Mouse (Mus musculus): Measurements from ENCODE around the gene Trim7. TPM values are rescaled to one million over a fixed set of nuclear protein-coding genes. Genes with fewer than 3 reads are reported as not detected.
"Not testable (repeated sequence)": the region's sequence is repeated elsewhere in the genome, so short reads cannot be mapped to it uniquely, and the experiment has no call there.

Gene Trim7
- total RNA-seq (2021) = 1 to 10 TPM; 1.4 to 1.8 TPM
- long read RNA-seq, experiment 1, partial matches to known transcripts = 0 of 1 reads
- long read RNA-seq, experiment 1, other reads (novel, unspliced or antisense) = 1 of 1 reads
- long read RNA-seq, experiment 2, partial matches to known transcripts = 0 of 2 reads
- long read RNA-seq, experiment 2, other reads (novel, unspliced or antisense) = 1 of 2 reads

DNA sequence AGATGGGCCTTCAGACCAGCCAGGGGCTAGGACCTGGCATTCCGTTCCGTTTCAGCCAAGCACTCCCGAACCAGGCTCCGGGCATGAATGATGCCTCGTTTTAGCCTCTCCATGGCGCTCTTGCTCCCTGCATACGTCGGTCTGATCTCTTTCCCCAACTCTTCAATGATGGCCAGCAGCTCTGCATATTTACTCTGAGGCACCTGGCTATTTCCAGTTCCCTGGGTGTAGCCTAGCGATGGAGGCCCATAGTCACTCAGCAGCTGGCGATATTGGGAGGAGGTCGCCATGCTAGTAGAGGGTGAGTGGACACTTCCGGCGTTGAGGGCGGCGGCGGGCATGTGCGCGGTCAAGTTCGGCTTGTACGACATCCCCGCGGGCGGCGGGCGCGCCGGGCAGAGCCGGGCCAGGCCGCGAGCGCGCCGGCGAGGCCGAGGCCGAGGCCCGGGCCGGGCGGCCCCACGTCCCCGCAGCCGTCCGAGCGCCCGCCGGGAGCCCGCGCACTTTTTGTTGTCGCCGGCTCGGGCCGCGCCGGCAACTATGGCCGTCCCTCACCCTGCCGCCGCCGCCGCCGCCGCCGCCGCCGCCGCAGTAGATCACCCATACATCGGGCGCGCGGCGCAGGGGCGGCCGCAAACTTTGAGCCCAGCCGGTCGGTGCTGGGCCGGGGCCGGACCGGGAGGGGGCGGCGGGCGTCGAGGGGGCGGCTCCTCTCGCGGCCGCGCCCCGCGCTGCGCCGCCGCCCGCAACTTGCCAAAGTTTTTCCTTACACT, at the start of gene Trim7, which contains the start of gene Gm12184:
Gene Trim7, plus strand, starts transcription at position 162 of the 773 bp plus-strand sequence.
Gene Gm12184, minus strand, starts transcription at position 677 of the 773 bp plus-strand sequence.
- intact Hi-C loops (cut with DNase I) = not testable (repeated sequence)

GRCm38 (mm10) chr11:48776664-48777063, 49.3 kb upstream of the Trim7 start:
- no peak for DNase-seq (ENCODE audit: low spot score in 2 of 2)
- intact Hi-C loops (cut with DNase I) = loop anchor here (5.0 to 10.0 kb wide), 3 partner anchors 892 to 1929 kb away; no protein-coding TSS in a partner anchor

More for the DNA sequence above, at the start of gene Trim7, which contains the start of gene Gm12184:
- DNase-seq (ENCODE audit: low spot score in 2 of 2) = not testable (repeated sequence)

GRCm38 (mm10) chr11:48777303-48777702, 48.6 kb upstream of the Trim7 start:
- intact Hi-C loops (cut with DNase I) = loop anchor here (5.0 to 10.0 kb wide), 3 partner anchors 893 to 1930 kb away; no protein-coding TSS in a partner anchor
- no peak for DNase-seq (ENCODE audit: low spot score in 2 of 2)

DNA sequence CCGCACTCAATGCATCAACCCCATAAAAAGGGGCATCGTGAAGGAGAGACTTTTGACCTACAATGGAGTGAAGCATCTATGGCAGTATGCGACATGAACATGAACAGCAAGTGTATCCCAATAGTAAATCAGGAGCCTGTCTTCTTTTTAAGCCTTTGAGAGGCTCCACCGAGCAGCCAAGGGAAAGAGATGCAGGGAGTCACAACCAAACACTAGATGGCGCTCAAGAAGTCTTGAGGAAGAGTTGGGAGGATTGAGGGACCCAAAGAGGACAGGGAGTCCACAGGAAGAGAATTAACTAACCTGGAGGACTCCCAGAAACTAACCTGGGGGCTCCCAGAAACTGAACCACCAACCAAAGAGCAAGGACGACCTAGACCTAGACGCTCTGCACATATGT, 46.5 kb upstream of the Trim7 start:
- intact Hi-C loops (cut with DNase I) = loop anchor here (5.0 to 10.0 kb wide), 3 partner anchors 895 to 1932 kb away; no protein-coding TSS in a partner anchor
- DNase-seq (ENCODE audit: low spot score in 2 of 2) = no peak

GRCm38 (mm10) chr11:48782243-48782642, 43.7 kb upstream of the Trim7 start:
- no peak for DNase-seq (ENCODE audit: low spot score in 2 of 2)
- intact Hi-C loops (cut with DNase I) = no loop called here

- peak in 1 of 2 experiments; percentile 40 for DNase-seq (ENCODE audit: low spot score in 2 of 2)
- intact Hi-C loops (cut with DNase I) = no loop called here
Observed at GRCm38 (mm10) chr11:48787455-48788211, 38.3 kb upstream of the Trim7 start.

DNA sequence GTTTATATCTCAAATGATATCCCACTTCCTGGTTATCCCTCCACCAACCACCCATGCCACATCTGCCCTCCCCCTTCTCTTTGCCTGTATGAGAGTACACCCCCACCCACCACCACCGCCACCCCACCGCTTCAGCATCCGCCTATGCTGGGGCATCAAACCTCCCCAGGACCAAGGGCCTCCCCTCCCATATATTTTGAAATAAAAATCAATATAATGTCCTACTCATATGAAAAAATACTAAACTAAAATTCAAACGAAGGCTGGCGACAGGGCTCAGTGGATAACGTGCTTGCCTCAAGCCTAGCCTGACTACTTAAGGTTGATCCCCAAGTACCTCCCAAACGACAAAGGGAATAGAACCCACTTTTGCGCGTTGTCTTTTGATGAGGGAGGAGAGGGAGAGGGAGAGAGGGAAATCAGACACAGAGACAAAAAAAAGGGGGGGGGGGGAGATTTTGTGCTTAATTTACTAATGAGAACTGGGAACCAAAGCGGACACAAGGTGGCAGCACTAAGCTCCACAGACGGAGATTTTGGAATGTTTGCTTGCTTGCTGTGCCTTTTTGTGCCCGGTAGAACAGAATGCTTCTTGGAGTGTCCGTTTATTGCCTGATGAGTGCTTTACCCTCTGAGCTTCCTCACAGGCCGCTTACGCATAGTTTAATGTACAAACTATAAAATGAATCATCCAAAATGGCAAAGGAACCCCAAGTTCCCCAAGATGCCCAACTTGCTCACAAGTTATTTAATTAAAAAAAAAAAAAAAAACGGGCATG, 37.4 kb upstream of the Trim7 start:
- intact Hi-C loops (cut with DNase I) = no loop called here

DNA sequence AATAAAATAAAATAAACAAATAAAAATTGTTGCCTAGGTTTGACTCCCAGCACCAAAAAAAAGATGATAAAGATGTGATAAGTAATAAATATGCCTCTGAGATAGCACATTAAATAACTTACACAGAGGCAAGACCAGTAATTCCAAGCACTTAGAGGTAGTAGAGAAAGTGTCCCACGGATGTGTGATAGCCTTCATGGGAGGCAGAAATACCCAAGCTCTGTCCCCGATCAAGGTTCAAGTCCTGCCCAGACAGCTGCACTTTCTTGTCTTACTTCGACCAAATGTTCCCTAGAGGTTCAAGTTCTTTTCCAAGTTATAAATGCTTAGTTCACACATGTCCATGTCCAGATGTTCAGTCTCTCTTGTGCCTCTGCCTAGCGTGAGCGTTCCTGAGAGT, 36.7 kb upstream of the Trim7 start:
- DNase-seq (ENCODE audit: low spot score in 2 of 2) = no peak
- intact Hi-C loops (cut with DNase I) = no loop called here

More for the DNA sequence above, 37.4 kb upstream of the Trim7 start:
- DNase-seq (ENCODE audit: low spot score in 2 of 2) = peak; percentile 77 to 82

GRCm38 (mm10) chr11:48789973-48790823, 35.7 kb upstream of the Trim7 start:
- peak; percentile 89 to 90 for DNase-seq (ENCODE audit: low spot score in 2 of 2)
- intact Hi-C loops (cut with DNase I) = loop anchor here (2.0 to 5.0 kb wide), 2 partner anchors 69 to 312 kb away; no protein-coding TSS in a partner anchor

- intact Hi-C loops (cut with DNase I) = loop anchor here (2.0 to 5.0 kb wide), 2 partner anchors 68 to 311 kb away; no protein-coding TSS in a partner anchor
Observed at GRCm38 (mm10) chr11:48790946-48791345, 35.0 kb upstream of the Trim7 start.

DNA sequence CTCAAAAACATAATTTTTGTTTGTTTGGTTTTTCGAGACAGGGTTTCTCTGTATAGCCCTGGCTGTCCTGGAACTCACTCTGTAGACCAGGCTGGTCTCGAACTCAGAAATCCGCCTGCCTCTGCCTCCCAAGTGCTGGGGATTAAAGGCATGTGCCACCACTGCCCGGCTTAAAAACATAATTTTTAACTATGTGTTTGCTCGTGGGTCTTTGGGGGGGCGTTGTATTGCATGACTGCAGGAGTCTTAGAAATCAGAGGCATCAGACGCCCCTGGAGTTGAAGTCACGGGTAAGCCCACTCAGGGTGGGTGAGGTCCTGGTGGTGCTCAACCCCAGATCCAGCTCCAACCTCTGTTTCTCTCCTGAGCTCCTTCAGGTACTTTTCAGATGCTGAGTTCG, 34.0 kb upstream of the Trim7 start:
- not testable (repeated sequence) for DNase-seq (ENCODE audit: low spot score in 2 of 2)
- intact Hi-C loops (cut with DNase I) = loop anchor here (2.0 to 5.0 kb wide), 2 partner anchors 67 to 310 kb away; no protein-coding TSS in a partner anchor

More at GRCm38 (mm10) chr11:48790946-48791345, 35.0 kb upstream of the Trim7 start:
- DNase-seq (ENCODE audit: low spot score in 2 of 2) = no peak

DNA sequence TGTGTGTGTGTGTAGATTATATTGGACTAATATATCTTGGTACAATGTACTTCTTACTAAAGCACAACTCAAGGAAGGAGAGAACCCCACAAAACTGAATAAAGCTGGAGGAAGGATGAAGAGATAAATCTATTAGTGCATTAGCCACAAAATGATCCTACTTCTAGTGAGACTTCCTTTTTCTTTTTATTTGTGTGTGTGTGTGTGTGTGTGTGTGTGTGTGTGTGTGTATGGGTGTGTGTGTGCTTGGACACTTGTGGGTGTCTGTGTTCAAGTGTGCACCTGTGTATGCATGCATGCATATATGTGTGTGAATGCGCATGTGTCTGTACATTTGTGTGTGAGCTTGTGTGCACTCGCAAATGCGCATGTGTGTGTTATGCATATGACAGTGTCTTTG, 32.8 kb upstream of the Trim7 start:
- intact Hi-C loops (cut with DNase I) = loop anchor here (5.0 kb wide), 1 partner anchor 309 kb away; no protein-coding TSS in a partner anchor
- no peak for DNase-seq (ENCODE audit: low spot score in 2 of 2)

- DNase-seq (ENCODE audit: low spot score in 2 of 2) = no peak
- intact Hi-C loops (cut with DNase I) = no loop called here
Observed at GRCm38 (mm10) chr11:48795221-48795620, 30.7 kb upstream of the Trim7 start.

GRCm38 (mm10) chr11:48796290-48796689, 29.6 kb upstream of the Trim7 start:
- intact Hi-C loops (cut with DNase I) = no loop called here
- no peak for DNase-seq (ENCODE audit: low spot score in 2 of 2)

- intact Hi-C loops (cut with DNase I) = no loop called here
- DNase-seq (ENCODE audit: low spot score in 2 of 2) = no peak
Observed at GRCm38 (mm10) chr11:48797287-48797686, 28.7 kb upstream of the Trim7 start.

GRCm38 (mm10) chr11:48798308-48798707, 27.6 kb upstream of the Trim7 start:
- intact Hi-C loops (cut with DNase I) = no loop called here

DNA sequence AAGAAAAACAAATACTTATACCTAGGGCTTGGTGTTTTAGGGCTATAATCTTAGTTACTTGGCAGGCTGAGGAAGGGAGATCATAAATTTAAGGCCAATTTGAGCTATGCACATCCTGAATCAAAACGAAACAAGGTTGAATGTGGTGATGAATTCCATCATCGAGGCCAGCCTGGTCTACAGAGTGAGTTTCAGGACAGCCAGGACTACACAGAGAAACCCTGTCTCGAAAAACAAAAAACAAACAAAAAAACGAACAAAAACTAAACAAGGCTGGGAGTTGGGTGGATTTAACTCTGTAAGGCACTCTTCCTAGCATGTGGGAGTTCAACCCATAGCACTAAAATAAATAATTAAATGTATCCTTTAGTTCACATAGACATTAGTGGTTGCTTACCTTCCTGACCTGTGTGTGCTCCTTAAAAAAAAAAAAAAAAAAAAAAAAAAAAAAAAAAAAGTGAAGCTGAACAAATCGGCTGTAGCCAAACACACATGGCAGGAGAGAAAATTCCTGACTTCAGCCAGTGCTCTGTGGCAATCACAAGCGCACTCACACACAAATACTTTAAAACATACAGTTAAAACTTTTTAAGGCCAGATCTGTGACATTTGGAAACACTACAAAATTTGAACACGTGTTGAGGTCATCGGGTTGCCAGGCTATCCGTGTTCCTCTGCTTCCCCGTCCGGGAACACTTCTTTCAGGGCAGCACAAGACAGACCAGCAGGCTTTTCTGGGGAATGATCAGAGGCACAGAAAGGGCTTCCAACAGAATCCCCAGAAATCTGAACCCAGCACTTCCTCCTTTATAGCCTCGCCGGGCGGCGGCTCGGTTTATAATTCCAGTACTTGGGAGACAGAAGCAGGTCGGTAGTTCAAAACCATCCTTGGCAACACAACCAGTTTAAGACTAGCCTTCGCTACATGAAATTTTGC, 26.7 kb upstream of the Trim7 start:
- no peak for DNase-seq (ENCODE audit: low spot score in 2 of 2)
- intact Hi-C loops (cut with DNase I) = no loop called here

More at GRCm38 (mm10) chr11:48798308-48798707, 27.6 kb upstream of the Trim7 start:
- no peak for DNase-seq (ENCODE audit: low spot score in 2 of 2)
